Mouse (Mus musculus) embryonic stem cell, embryonic (primary cell): Measurements from ENCODE around the gene Gm20388.

ENCODE experiments used
- CTCF ChIA-PET, 4 experiments: fragments of 300-600 bp in 2 of 4; fragments of 350-600 bp in 2 of 4; sonication (Branson Sonifier 250); formaldehyde crosslinking; loops; one replicate each; lab custom pipeline; 2022; ENCODE audit warnings: inconsistent platforms in 2 of 4; lab: Charles Lee
- POLR2A ChIA-PET, 4 experiments: fragments of 300-600 bp in 2 of 4; fragments of 350-600 bp in 2 of 4; sonication (Branson Sonifier 250); formaldehyde crosslinking; loops; one replicate each; lab custom pipeline; 2022; ENCODE audit warnings: antibody characterized with exemption in 4 of 4, inconsistent platforms in 1 of 4; lab: Charles Lee

Gene Gm20388

GRCm38 (mm10) chr8:120432438-120432837 lies 521.8 kb downstream of the Gm20388 start:
- POLR2A ChIA-PET = interaction anchor here in 1 of 4 experiments (0.6 kb wide), 1 partner anchor 648 kb away, joined by 5 read pairs; no protein-coding TSS in a partner anchor

GRCm38 (mm10) chr8:120433143-120433542 lies 522.5 kb downstream of the Gm20388 start:
- POLR2A ChIA-PET = interaction anchor here in 1 of 4 experiments (0.6 to 1.2 kb wide), 2 partner anchors 28 to 138 kb away, joined by 3 to 4 read pairs; no protein-coding TSS in a partner anchor
- CTCF ChIA-PET = interaction anchor here (0.6 to 5.5 kb wide), 24 partner anchors 8 to 232 kb away, joined by 3 to 29 read pairs (median 3); no protein-coding TSS in a partner anchor

More at GRCm38 (mm10) chr8:120432438-120432837, 521.8 kb downstream of the Gm20388 start:
- CTCF ChIA-PET = interaction anchor here in 3 of 4 experiments (0.6 to 5.5 kb wide), 5 partner anchors 24 to 113 kb away, joined by 3 to 29 read pairs (median 10); no protein-coding TSS in a partner anchor

GRCm38 (mm10) chr8:120433734-120434133 lies 523.1 kb downstream of the Gm20388 start:
- POLR2A ChIA-PET = interaction anchor here in 2 of 4 experiments (1.2 to 3.1 kb wide), 3 partner anchors 11 to 27 kb away, joined by 3 to 8 read pairs (median 6); no protein-coding TSS in a partner anchor
- CTCF ChIA-PET = interaction anchor here (0.6 to 5.5 kb wide), 27 partner anchors 8 to 642 kb away, joined by 3 to 29 read pairs (median 3); no protein-coding TSS in a partner anchor

- POLR2A ChIA-PET = interaction anchor here in 3 of 4 experiments (0.5 to 3.1 kb wide), 6 partner anchors 9 to 167 kb away, joined by 3 to 8 read pairs (median 4); no protein-coding TSS in a partner anchor
- CTCF ChIA-PET = interaction anchor here in 3 of 4 experiments (0.5 to 5.5 kb wide), 9 partner anchors 8 to 544 kb away, joined by 3 to 29 read pairs (median 4); no protein-coding TSS in a partner anchor
Measured at GRCm38 (mm10) chr8:120435781-120436180, 525.1 kb downstream of the Gm20388 start.

DNA sequence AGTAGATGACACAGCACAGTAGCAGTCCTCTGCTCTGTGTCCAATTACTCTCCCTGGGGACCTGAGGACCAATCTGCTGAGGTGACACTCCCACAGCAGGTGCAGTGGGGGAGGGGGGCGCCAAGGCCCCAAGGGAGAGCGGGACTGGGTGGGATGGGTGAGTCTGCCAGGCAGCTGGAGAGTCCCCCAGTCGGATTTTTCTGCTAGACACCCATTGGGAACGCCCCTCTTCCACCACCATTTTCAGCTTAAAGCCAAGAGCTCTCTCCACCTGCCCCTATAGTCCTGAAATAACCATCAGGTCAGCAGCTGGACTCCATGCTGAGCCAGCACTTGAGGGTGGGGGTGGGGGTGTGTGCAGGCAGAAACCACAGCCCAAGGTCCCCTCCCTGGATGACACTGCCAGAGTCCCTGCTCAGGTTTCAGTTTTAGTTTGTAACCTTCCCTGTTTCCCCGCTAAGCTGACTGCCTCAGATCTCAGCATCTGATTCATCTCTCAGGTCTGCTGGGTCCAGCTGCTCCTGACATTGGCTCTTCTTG lies 525.9 kb downstream of the Gm20388 start:
- ChIA-PET CTCF (interaction anchor here (0.5 to 5.5 kb wide), 10 partner anchors 9 to 1326 kb away, joined by 3 to 29 read pairs (median 6); no protein-coding TSS in a partner anchor), POLR2A (interaction anchor here in 2 of 4 experiments (0.6 to 3.1 kb wide), 10 partner anchors 10 to 177 kb away, joined by 3 to 8 read pairs (median 4); no protein-coding TSS in a partner anchor)

- CTCF ChIA-PET = interaction anchor here in 3 of 4 experiments (0.5 to 5.5 kb wide), 9 partner anchors 10 to 137 kb away, joined by 3 to 29 read pairs (median 3); no protein-coding TSS in a partner anchor
- POLR2A ChIA-PET = interaction anchor here in 2 of 4 experiments (0.6 to 3.1 kb wide), 7 partner anchors 11 to 102 kb away, joined by 3 to 8 read pairs (median 4); no protein-coding TSS in a partner anchor
Measured at GRCm38 (mm10) chr8:120437207-120437606, 526.6 kb downstream of the Gm20388 start.

DNA sequence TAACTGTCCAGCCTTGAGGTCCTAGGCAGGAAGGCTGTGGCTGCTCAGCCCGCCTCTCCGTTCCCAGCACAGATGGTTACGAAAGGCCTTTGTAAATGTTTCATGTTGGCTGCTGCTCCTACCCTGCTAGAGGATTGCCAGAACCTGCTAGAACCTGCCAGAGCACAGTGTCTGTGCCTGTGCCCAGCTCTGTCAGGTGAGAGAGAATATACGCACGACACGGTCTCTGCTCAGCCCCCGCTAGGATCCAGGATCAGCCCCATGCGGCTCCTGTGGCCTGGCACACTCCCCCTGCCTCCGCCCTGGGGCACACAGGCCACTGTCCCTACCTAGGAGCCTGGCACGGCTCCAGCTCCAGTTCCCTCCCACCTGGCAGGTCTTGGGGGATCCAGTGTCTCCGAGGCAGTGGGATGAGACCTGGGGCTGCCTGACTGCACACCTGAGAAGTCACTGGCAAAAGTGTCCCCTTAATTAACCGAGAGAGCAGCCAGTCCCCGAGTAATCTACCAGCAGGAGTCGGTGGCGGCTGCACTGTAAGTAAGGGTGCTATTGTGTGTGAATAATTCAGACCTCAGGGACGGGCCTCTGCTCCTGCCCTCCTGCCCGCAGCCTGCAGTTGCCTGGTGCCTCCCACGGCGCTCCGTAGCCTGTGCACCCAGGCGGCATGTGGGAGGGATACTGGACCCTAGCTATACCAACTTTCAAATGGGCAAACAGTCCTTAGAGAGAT lies 527.2 kb downstream of the Gm20388 start:
- ChIA-PET CTCF (interaction anchor here in 2 of 4 experiments (0.9 to 5.5 kb wide), 7 partner anchors 10 to 137 kb away, joined by 3 to 29 read pairs (median 3); no protein-coding TSS in a partner anchor), POLR2A (interaction anchor here in 2 of 4 experiments (0.6 to 1.5 kb wide), 4 partner anchors 11 to 101 kb away, joined by 3 to 4 read pairs (median 4); no protein-coding TSS in a partner anchor)

GRCm38 (mm10) chr8:120439309-120439708 lies 528.7 kb downstream of the Gm20388 start:
- CTCF ChIA-PET = interaction anchor here in 1 of 4 experiments (1.4 kb wide), 1 partner anchor 9 kb away, joined by 3 read pairs; no protein-coding TSS in a partner anchor
- POLR2A ChIA-PET = interaction anchor here in 2 of 4 experiments (1.1 to 1.5 kb wide), 2 partner anchors 10 to 106 kb away, joined by 5 read pairs; no protein-coding TSS in a partner anchor

GRCm38 (mm10) chr8:120440739-120441138 lies 530.1 kb downstream of the Gm20388 start:
- ChIA-PET CTCF (interaction anchor here in 3 of 4 experiments (0.6 to 2.3 kb wide), 5 partner anchors 28 to 159 kb away, joined by 3 to 9 read pairs (median 4); no protein-coding TSS in a partner anchor), POLR2A (interaction anchor here in 1 of 4 experiments (1.0 to 2.1 kb wide), 3 partner anchors 8 to 72 kb away, joined by 5 read pairs; no protein-coding TSS in a partner anchor)

DNA sequence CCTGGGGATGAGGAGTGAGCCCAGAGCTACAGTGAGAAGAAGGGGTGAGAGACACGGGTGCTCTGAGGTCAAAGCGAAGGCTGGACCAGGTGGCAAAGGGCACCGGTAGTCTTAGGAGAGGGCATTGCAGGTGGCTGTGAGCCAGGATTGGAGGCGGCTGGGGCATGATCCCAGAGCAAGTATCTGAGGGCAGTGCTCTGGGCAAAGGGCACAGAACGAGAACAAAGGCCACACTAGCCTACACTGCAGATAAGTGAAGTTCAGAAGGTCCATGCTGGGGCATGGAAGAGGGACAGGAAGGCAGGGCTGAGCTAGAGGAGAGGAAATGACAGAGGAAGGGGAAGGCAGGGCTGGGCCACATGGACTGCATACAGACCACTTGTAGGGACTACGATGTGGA lies 531.0 kb downstream of the Gm20388 start:
- CTCF ChIA-PET = interaction anchor here in 1 of 4 experiments (1.1 to 2.3 kb wide), 2 partner anchors 37 to 115 kb away, joined by 4 to 9 read pairs; no protein-coding TSS in a partner anchor
- POLR2A ChIA-PET = interaction anchor here in 1 of 4 experiments (2.1 kb wide), 1 partner anchor 17 kb away, joined by 5 read pairs; no protein-coding TSS in a partner anchor

DNA sequence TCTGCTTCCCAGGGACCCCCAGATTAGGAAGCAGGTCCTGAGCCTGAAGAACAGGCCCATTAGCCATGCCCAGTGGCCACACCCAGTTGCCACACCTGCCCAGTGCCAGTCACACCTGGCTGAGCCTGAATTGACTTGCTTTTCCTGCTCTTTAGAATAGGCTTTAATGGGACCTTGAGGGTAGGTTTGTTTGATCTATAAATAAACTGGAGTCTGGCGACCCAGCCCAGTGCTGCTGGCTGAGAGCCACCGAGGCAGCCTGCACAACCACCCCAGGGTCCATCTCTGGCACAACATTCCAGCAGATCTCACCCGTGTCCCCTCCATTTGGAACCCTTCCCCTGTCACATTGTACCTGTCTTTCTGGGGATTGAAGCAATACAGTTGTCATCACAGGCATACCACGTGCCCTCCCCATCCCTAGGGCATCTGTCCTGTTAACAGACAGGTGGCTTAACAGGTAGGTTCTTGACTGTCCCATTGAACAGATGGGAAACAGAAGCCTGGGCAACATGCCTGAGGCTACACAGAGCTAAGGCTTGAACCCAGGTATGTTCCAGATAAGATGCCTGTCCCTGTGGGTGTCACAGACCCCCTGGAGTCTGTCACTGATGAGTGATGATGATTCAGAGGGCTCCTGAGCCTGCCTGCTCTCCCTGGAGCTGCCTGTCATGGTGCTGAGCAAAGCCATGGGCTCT lies 531.8 kb downstream of the Gm20388 start:
- ChIA-PET POLR2A (interaction anchor here in 1 of 4 experiments (2.1 kb wide), 1 partner anchor 16 kb away, joined by 5 read pairs; no protein-coding TSS in a partner anchor), CTCF (interaction anchor here in 1 of 4 experiments (2.3 kb wide), 1 partner anchor 37 kb away, joined by 9 read pairs; no protein-coding TSS in a partner anchor)

DNA sequence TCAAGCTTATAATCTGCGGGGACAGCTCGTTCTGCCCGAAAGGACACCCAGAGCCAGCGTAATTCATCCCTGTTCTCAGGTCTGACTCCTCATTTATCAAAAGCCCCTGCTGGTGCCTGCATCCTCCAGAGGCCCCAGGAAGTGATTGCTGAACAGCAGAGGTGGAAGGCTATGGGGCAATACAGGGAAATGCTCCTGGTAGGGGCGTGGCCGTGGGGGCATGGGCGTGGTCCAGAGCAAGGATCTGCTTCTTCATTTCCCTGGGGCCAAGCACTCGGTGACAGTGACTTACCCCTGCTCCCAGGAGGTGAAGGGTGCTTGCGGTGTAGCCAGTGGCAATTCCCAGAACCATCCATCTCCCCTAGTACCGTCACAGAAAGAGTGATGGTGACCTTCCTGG lies 534.6 kb downstream of the Gm20388 start:
- ChIA-PET CTCF (interaction anchor here in 3 of 4 experiments (0.7 to 1.3 kb wide), 3 partner anchors 37 to 505 kb away, joined by 3 to 4 read pairs (median 3); no protein-coding TSS in a partner anchor), POLR2A (interaction anchor here in 2 of 4 experiments (1.0 to 1.9 kb wide), 2 partner anchors 10 to 90 kb away, joined by 3 to 6 read pairs; no protein-coding TSS in a partner anchor)

DNA sequence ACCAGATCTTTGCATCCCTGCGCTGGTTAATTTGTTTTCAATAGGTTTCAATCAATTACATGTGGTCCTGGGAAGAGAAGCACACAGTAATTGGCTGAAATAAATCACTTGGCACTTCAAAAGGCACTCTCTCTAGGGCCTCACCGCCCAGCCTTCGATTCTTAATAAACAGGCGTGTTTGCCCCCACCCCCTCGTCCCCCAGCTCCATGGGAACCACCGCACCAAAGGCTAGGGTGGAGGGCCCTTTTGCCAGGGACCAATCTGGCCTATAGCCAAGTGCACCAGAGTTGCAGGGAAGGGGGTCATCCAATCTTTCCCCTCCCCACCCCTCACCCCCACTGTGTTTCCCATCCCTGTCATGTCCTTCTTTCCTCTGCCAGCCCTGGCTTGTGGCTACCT lies 537.5 kb downstream of the Gm20388 start:
- CTCF ChIA-PET = no interaction called here

GRCm38 (mm10) chr8:120449139-120449538 lies 538.5 kb downstream of the Gm20388 start:
- CTCF ChIA-PET = interaction anchor here in 3 of 4 experiments (0.7 to 1.4 kb wide), 6 partner anchors 12 to 521 kb away, joined by 3 to 5 read pairs (median 3); no protein-coding TSS in a partner anchor
- POLR2A ChIA-PET = interaction anchor here in 3 of 4 experiments (0.6 to 2.1 kb wide), 8 partner anchors 9 to 86 kb away, joined by 3 to 7 read pairs (median 4); no protein-coding TSS in a partner anchor

More for the DNA sequence above, 537.5 kb downstream of the Gm20388 start:
- POLR2A ChIA-PET = interaction anchor here in 2 of 4 experiments (0.6 to 2.1 kb wide), 3 partner anchors 40 to 1403 kb away, joined by 3 to 6 read pairs (median 4); no protein-coding TSS in a partner anchor

- ChIA-PET CTCF (interaction anchor here (0.5 to 1.4 kb wide), 7 partner anchors 12 to 259 kb away, joined by 3 to 5 read pairs (median 3); no protein-coding TSS in a partner anchor), POLR2A (interaction anchor here in 3 of 4 experiments (0.6 to 2.1 kb wide), 8 partner anchors 9 to 85 kb away, joined by 3 to 7 read pairs (median 4); no protein-coding TSS in a partner anchor)
Measured at GRCm38 (mm10) chr8:120449608-120450031, 539.0 kb downstream of the Gm20388 start.

DNA sequence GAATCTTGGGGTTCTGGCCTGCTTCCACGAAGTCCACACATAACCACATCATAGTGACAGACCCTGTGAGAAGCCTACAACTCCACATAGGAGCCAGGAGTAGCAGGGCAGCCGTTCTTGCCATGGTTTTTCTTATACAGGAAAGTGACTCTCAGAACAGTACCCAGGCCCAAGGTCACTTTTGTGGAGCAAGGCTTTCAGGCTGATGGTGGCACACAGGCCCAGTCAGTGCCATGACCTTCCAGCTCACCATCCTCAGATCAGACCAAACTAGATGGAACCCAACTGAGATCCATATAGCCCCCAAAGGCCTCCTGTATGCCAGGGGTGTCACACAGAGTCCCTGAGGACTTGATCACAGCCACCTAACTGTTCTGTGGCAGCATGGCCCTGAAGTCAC lies 541.5 kb downstream of the Gm20388 start:
- CTCF ChIA-PET = interaction anchor here in 1 of 4 experiments (0.8 kb wide), 1 partner anchor 44 kb away, joined by 3 read pairs; no protein-coding TSS in a partner anchor
- POLR2A ChIA-PET = interaction anchor here in 1 of 4 experiments (0.7 kb wide), 1 partner anchor 25 kb away, joined by 4 read pairs; no protein-coding TSS in a partner anchor
